Mouse (Mus musculus) heart, embryonic 11.5 days (tissue): ENCODE data around the gene Gtf3c2. TPM values are rescaled to one million over a fixed set of nuclear protein-coding genes. Genes with fewer than 3 reads are reported as not detected.
A peak's percentile ranks its signal among the peaks of the same experiment; 100 is the strongest.

Experiments used
- ATAC-seq: fragments of 200-750 bp; cut with Nextera tagmentation; replicated peaks from 2 replicates; pipeline ENCODE4 v1.8.0; 2017; ENCODE audit warnings: moderate library complexity; ENCODE audit not compliant: insufficient number of reproducible peaks, low FRiP score, low TSS enrichment
- H3K27ac ChIP-seq: fragments of 300-500 bp; sonication (generic); 2 replicates; pipeline ENCODE4 v1.5.1; 2014; ENCODE audit warnings: mild to moderate bottlenecking, low read depth, low read length
- H3K27me3 ChIP-seq: fragments of 300-500 bp; sonication (generic); 2 replicates; pipeline ENCODE4 v1.6.1; 2014; ENCODE audit warnings: mild to moderate bottlenecking, low read length, mixed read lengths; ENCODE audit not compliant: control insufficient read depth, insufficient read depth
- H3K36me3 ChIP-seq: fragments of 300-500 bp; sonication (generic); 2 replicates; pipeline ENCODE4 v1.6.1; 2014; ENCODE audit warnings: mild to moderate bottlenecking, low read length, moderate library complexity, mixed read lengths; ENCODE audit not compliant: control insufficient read depth, insufficient read depth
- H3K4me1 ChIP-seq: fragments of 300-500 bp; sonication (generic); 2 replicates; pipeline ENCODE4 v1.6.1; 2014; ENCODE audit warnings: low read length; ENCODE audit not compliant: control insufficient read depth, insufficient read depth
- H3K4me2 ChIP-seq: fragments of 300-500 bp; sonication (generic); 2 replicates; pipeline ENCODE4 v1.6.1; 2014; ENCODE audit warnings: mild to moderate bottlenecking, moderate library complexity
- H3K4me3 ChIP-seq: fragments of 300-500 bp; sonication (generic); 2 replicates; pipeline ENCODE4 v1.5.1; 2014; ENCODE audit warnings: low read depth, low read length
- H3K9ac ChIP-seq: fragments of 300-500 bp; sonication (generic); 2 replicates; pipeline ENCODE4 v1.6.1; 2014; ENCODE audit warnings: mild to moderate bottlenecking, low read depth, low read length, moderate library complexity
- H3K9me3 ChIP-seq: fragments of 300-500 bp; sonication (generic); replicated peaks from 2 replicates; pipeline ENCODE4 v1.6.1; 2016; ENCODE audit warnings: low read length; ENCODE audit not compliant: control insufficient read depth
- WGBS: fragments of 180-500 bp; shearing (Covaris S2); extraction: QIAGEN DNeasy Blood & Tissue Kit; methylation state at CpG from one replicate; pipeline ENCODE4 v1.1.7; 2014; ENCODE audit not compliant: insufficient replicate concordance; 5-methylcytosine and 5-hydroxymethylcytosine counted together
- polyA plus RNA-seq: library from polyadenylated mRNA; unstranded; fragments of >200 nt; fragmentation: Nextera tagmentation; extraction: Ambion mirVana; gene quantifications from 2 replicates; pipeline ENCODE4 v1.2.1, GENCODE M21; 2014

Gene Gtf3c2
- polyA plus RNA-seq, 1 experiment from 2014 or later: 48.2 TPM

GRCm38 (mm10) chr5:31149781-31150180 lies 30.2 kb downstream of the Gtf3c2 start:
- 0 out of 2 replicates have a peak, but pooled peaks cover 4% of the 10 kb centered on the region for H3K36me3 ChIP-seq
- H3K9me3 ChIP-seq: no peaks in the 10 kb centered on the region
- H3K27me3 ChIP-seq: no peaks in the 10 kb centered on the region
- peaks cover 8% of the 10 kb centered on the region for H3K4me1 ChIP-seq
- 81% methylated on average over 4 of the region's 4 CpGs for WGBS
- H3K4me3 ChIP-seq: no peak overlapping the region
- H3K9ac ChIP-seq: no peak overlapping the region
- no peak overlapping the region for H3K27ac ChIP-seq
- no peak for ATAC-seq
- H3K4me2 ChIP-seq: no peak overlapping the region

GRCm38 (mm10) chr5:31138968-31139425 lies 40.9 kb downstream of the Gtf3c2 start:
- WGBS: 8% methylated on average over 9 of the region's 9 CpGs
- no peak overlapping the region for H3K9ac ChIP-seq
- H3K4me2 ChIP-seq: peak overlapping the region; percentile 59
- H3K9me3 ChIP-seq: no peaks in the 10 kb centered on the region
- H3K27me3 ChIP-seq: peaks cover 54% of the 10 kb centered on the region
- H3K27ac ChIP-seq: no peak overlapping the region
- peaks cover 4% of the 10 kb centered on the region; the same call in 1 of the 2 replicates for H3K36me3 ChIP-seq
- no peak for ATAC-seq
- H3K4me1 ChIP-seq: peaks cover 22% of the 10 kb centered on the region
- peak overlapping the region; percentile 37 for H3K4me3 ChIP-seq

GRCm38 (mm10) chr5:31138241-31138967 lies 41.5 kb downstream of the Gtf3c2 start, which contains the start of gene Ucn:
TSS of gene Ucn (minus strand) at chr5:31138829.
- Histone ChIP-seq H3K27me3 (peaks cover 59% of the 10 kb centered on the region), H3K4me3 (peak within 1 kb of the TSS; percentile 37), H3K27ac (no peak within 1 kb of the TSS), H3K9ac (no peak within 1 kb of the TSS), H3K36me3 (peaks cover 4% of the 10 kb centered on the region; the same call in 1 of the 2 replicates), H3K4me1 (peaks cover 22% of the 10 kb centered on the region), H3K9me3 (no peaks in the 10 kb centered on the region), H3K4me2 (peak within 1 kb of the TSS; percentile 59)
- 3% methylated on average over 52 of the region's 52 CpGs for WGBS
- no peak; the same call in 1 of the 2 replicates for ATAC-seq

- Histone ChIP-seq H3K9me3 (no peaks in the 10 kb centered on the region), H3K4me3 (peak overlapping the region; percentile 37), H3K4me1 (peaks cover 22% of the 10 kb centered on the region), H3K36me3 (peaks cover 4% of the 10 kb centered on the region; the same call in 1 of the 2 replicates), H3K9ac (no peak overlapping the region), H3K27ac (no peak overlapping the region), H3K4me2 (peak overlapping the region; percentile 59), H3K27me3 (peaks cover 59% of the 10 kb centered on the region)
- 1% methylated on average over 13 of the region's 13 CpGs for WGBS
- no peak for ATAC-seq
Observed at GRCm38 (mm10) chr5:31137658-31138057, 42.3 kb downstream of the Gtf3c2 start.

- peaks cover 22% of the 10 kb centered on the region for H3K4me1 ChIP-seq
- H3K9ac ChIP-seq: no peak overlapping the region
- H3K9me3 ChIP-seq: no peaks in the 10 kb centered on the region
- no peak overlapping the region for H3K27ac ChIP-seq
- H3K27me3 ChIP-seq: peaks cover 59% of the 10 kb centered on the region
- H3K36me3 ChIP-seq: peaks cover 4% of the 10 kb centered on the region; the same call in 1 of the 2 replicates
- ATAC-seq: no peak
- H3K4me3 ChIP-seq: peak overlapping the region; percentile 37; the same call in 1 of the 2 replicates
- H3K4me2 ChIP-seq: peak overlapping the region; percentile 59
- WGBS: 3% methylated on average over 33 of the region's 33 CpGs
Observed at GRCm38 (mm10) chr5:31136730-31137424, 43.1 kb downstream of the Gtf3c2 start.

GRCm38 (mm10) chr5:31126050-31126449 lies 53.9 kb downstream of the Gtf3c2 start:
- no peak overlapping the region for H3K27ac ChIP-seq
- ATAC-seq: no peak
- no peaks in the 10 kb centered on the region for H3K9me3 ChIP-seq
- H3K4me1 ChIP-seq: no peaks in the 10 kb centered on the region
- no peak overlapping the region for H3K4me2 ChIP-seq
- no peaks in the 10 kb centered on the region for H3K27me3 ChIP-seq
- 27% methylated on average over 5 of the region's 5 CpGs for WGBS
- no peak overlapping the region for H3K4me3 ChIP-seq
- no peaks in the 10 kb centered on the region for H3K36me3 ChIP-seq
- H3K9ac ChIP-seq: no peak overlapping the region

GRCm38 (mm10) chr5:31123481-31123880 lies 56.5 kb downstream of the Gtf3c2 start:
- Histone ChIP-seq H3K4me2 (no peak overlapping the region), H3K27ac (no peak overlapping the region), H3K27me3 (no peaks in the 10 kb centered on the region), H3K36me3 (no peaks in the 10 kb centered on the region), H3K4me1 (no peaks in the 10 kb centered on the region), H3K9me3 (no peaks in the 10 kb centered on the region), H3K9ac (no peak overlapping the region), H3K4me3 (no peak overlapping the region)
- ATAC-seq: no peak
- WGBS: 51% methylated on average over 2 of the region's 2 CpGs

GRCm38 (mm10) chr5:31121111-31121510 lies 58.8 kb downstream of the Gtf3c2 start:
- Histone ChIP-seq H3K36me3 (no peaks in the 10 kb centered on the region), H3K4me2 (no peak overlapping the region), H3K27me3 (0 out of 2 replicates have a peak, but pooled peaks cover 3% of the 10 kb centered on the region), H3K4me1 (no peaks in the 10 kb centered on the region), H3K27ac (no peak overlapping the region), H3K9me3 (no peaks in the 10 kb centered on the region), H3K4me3 (no peak overlapping the region), H3K9ac (no peak overlapping the region)
- WGBS: 73% methylated on average over 8 of the region's 8 CpGs
- no peak; the same call in 1 of the 2 replicates for ATAC-seq
